Mouse (Mus musculus): ENCODE measurements at regions not wholly inside any gene's neighbourhood (a gene's known extent, or its start where the extent isn't known, plus 50 kb on each side); places are given as distances from the start of the nearest gene placed in this dataset.

DNA sequence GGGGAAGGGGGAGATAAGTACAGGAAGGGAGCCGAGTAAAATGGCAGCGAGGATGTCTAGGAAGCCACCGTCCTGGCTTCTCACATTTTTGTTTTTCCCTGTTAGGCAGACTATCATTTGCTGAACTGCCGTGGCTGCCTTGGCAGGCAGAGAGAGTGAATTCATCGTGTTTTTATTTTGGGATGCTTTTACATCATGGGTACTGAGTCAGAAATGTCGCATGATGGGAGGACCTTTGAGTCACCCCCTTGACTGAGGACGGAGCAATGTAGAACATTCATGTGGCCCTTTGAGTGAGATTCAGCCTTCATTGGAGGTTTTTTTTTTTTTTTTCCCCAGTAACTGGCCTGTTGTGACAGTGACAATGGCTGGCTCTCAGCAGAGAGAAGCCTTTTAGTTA lies 71.2 kb upstream of the Medag start:
- TF ChIP-seq USF1 (IDR thresholded peaks at IDR 0.05; ENCODE audit: low read depth, low read length), result no peak
- TF ChIP-seq MEF2A (IDR thresholded peaks at IDR 0.05; ENCODE audit: borderline replicate concordance, low read depth, low read length), result no peak
- no peak for TF ChIP-seq CTCF (conservative IDR thresholded peaks at IDR 0.05 in 1 of 2, IDR thresholded peaks at IDR 0.05 in 1 of 2; ENCODE audit: low read depth in 2 of 2, low read length in 2 of 2)
- no peak for TF ChIP-seq ZNF384 (IDR thresholded peaks at IDR 0.05; ENCODE audit: low read depth, low read length)
- no peak for TF ChIP-seq POLR2A (IDR thresholded peaks at IDR 0.05; ENCODE audit: low read depth, low read length)
- no peak for TF ChIP-seq ZKSCAN1 (IDR thresholded peaks at IDR 0.05; ENCODE audit: borderline replicate concordance, low read depth, low read length)
- TF ChIP-seq MAX (IDR thresholded peaks at IDR 0.05; ENCODE audit: low read length), result no peak
- TF ChIP-seq MAFK (IDR thresholded peaks at IDR 0.05; ENCODE audit: insufficient replicate concordance, low read length), result no peak
- TF ChIP-seq BHLHE40 (IDR thresholded peaks at IDR 0.05; ENCODE audit: low read depth, low read length), result no peak
- TF ChIP-seq EP300 (IDR thresholded peaks at IDR 0.05; ENCODE audit: low read length), result no peak

Measured in CH12.LX (cell line).